Mouse (Mus musculus) stomach, embryonic 16.5 days (tissue): ENCODE data around the gene Lysmd1. TPM values are rescaled to one million over a fixed set of nuclear protein-coding genes. Genes with fewer than 3 reads are reported as not detected.
"Not testable (repeated sequence)": the region's sequence is repeated elsewhere in the genome, so short reads cannot be mapped to it uniquely, and the experiment has no call there.

ENCODE experiments used
- ATAC-seq: fragments of 200-750 bp; cut with Nextera tagmentation; 2 replicates; pipeline ENCODE4 v1.8.0; 2017; ENCODE audit warnings: moderate number of reproducible peaks, moderate TSS enrichment; ENCODE audit not compliant: insufficient read depth, low FRiP score
- H3K27ac ChIP-seq: fragments of 300-500 bp; sonication (generic); 2 replicates; pipeline ENCODE4 v1.5.1; 2014; ENCODE audit warnings: low read length
- H3K27me3 ChIP-seq: fragments of 300-500 bp; sonication (generic); 2 replicates; pipeline ENCODE4 v1.6.1; 2014; ENCODE audit warnings: low read length, control low read depth, mixed read lengths; ENCODE audit not compliant: control insufficient read depth, insufficient read depth
- H3K36me3 ChIP-seq: fragments of 300-500 bp; sonication (generic); 2 replicates; pipeline ENCODE4 v1.6.1; 2014; ENCODE audit warnings: low read length; ENCODE audit not compliant: control insufficient read depth, insufficient read depth
- H3K4me1 ChIP-seq: fragments of 300-500 bp; sonication (generic); 2 replicates; pipeline ENCODE4 v1.6.1; 2014; ENCODE audit warnings: low read length, control low read depth, mixed read lengths; ENCODE audit not compliant: control insufficient read depth, insufficient read depth
- H3K4me2 ChIP-seq: fragments of 300-500 bp; sonication (generic); 2 replicates; pipeline ENCODE4 v1.6.1; 2014; ENCODE audit warnings: low read depth, low read length, mixed read lengths
- H3K4me3 ChIP-seq: fragments of 300-500 bp; sonication (generic); replicated peaks from 2 replicates; pipeline ENCODE4 v1.5.1; 2014; ENCODE audit warnings: mild to moderate bottlenecking, low read length
- H3K9ac ChIP-seq: fragments of 300-500 bp; sonication (generic); 2 replicates; pipeline ENCODE4 v1.6.1; 2014; ENCODE audit warnings: low read length
- H3K9me3 ChIP-seq: fragments of 300-500 bp; sonication (generic); replicated peaks from 2 replicates; pipeline ENCODE4 v1.6.1; 2016; ENCODE audit warnings: low read length, control low read depth; ENCODE audit not compliant: control insufficient read depth
- WGBS: fragments of 180-500 bp; shearing (Covaris S2); extraction: QIAGEN DNeasy Blood & Tissue Kit; methylation state at CpG from one replicate; pipeline ENCODE4 v1.1.7; 2014; 5-methylcytosine and 5-hydroxymethylcytosine counted together
- polyA plus RNA-seq: library from polyadenylated mRNA; unstranded; fragments of >200 nt; fragmentation: Nextera tagmentation; extraction: Ambion mirVana; gene quantifications from 2 replicates; pipeline ENCODE4 v1.2.1, GENCODE M21; 2015

Gene Lysmd1
- polyA plus RNA-seq, 1 experiment from 2014 or later, result 13.7 TPM

GRCm38 (mm10) chr3:95110911-95111726, 22.8 kb upstream of the Lysmd1 start, which contains the start of gene Vps72:
Gene Vps72, plus strand, starts transcription at chr3:95111022.
- WGBS, result under 1% methylated on average over 53 of the region's 54 CpGs
- peak; percentile 75 for ATAC-seq
- H3K36me3 ChIP-seq, result 0 out of 2 replicates have a peak, but pooled peaks cover 8% of the 10 kb centered on the region
- H3K27ac ChIP-seq, result peak within 1 kb of the TSS; percentile 99
- no peaks in the 10 kb centered on the region for H3K27me3 ChIP-seq
- peak within 1 kb of the TSS; percentile 95 for H3K9ac ChIP-seq
- peaks cover 8% of the 10 kb centered on the region for H3K4me1 ChIP-seq
- peak within 1 kb of the TSS; percentile 67 for H3K4me2 ChIP-seq
- H3K4me3 ChIP-seq, result peak within 1 kb of the TSS; percentile 86
- H3K9me3 ChIP-seq, result no peaks in the 10 kb centered on the region

DNA sequence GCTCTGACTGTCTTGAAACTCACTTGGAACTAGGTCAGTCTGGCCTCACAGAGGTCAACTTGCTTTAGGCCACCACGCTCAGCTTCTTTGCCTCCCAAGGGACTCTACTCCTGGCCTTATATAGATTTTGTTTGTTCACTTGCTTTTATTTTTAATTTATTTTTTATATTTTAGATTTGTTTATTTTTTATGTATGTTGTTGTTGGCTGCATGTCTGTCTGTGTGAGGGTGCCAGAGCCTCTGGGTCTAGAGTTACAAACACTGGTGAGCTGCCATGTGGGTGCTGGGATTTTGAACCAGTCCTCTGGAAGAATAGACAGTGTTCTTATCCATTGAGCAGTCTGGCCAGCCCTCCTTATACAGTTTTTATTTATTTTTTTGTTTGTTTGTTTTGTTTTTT, 21.1 kb upstream of the Lysmd1 start:
- H3K4me1 ChIP-seq, result peaks cover 8% of the 10 kb centered on the region
- no peak overlapping the region for H3K9ac ChIP-seq
- H3K9me3 ChIP-seq, result no peaks in the 10 kb centered on the region
- H3K27me3 ChIP-seq, result no peaks in the 10 kb centered on the region
- no peak for ATAC-seq
- no peak overlapping the region for H3K4me2 ChIP-seq
- H3K36me3 ChIP-seq, result 0 out of 2 replicates have a peak, but pooled peaks cover 9% of the 10 kb centered on the region
- 89% methylated on average over 1 of the region's 1 CpGs for WGBS
- H3K4me3 ChIP-seq, result no peak overlapping the region
- no peak overlapping the region for H3K27ac ChIP-seq

- Histone ChIP-seq H3K4me1 (no peaks in the 10 kb centered on the region), H3K9ac (no peak overlapping the region), H3K9me3 (no peaks in the 10 kb centered on the region), H3K27me3 (no peaks in the 10 kb centered on the region), H3K4me3 (no peak overlapping the region), H3K36me3 (peaks cover 32% of the 10 kb centered on the region; the same call in 1 of the 2 replicates), H3K27ac (no peak overlapping the region), H3K4me2 (no peak overlapping the region)
- WGBS, result 87% methylated on average over 2 of the region's 2 CpGs
- no peak for ATAC-seq
These were observed 16.1 kb upstream of the Lysmd1 start for GRCm38 (mm10) chr3:95117751-95118150.

- Histone ChIP-seq H3K9me3 (no peaks in the 10 kb centered on the region), H3K27ac (0 out of 2 replicates have a peak overlapping the region, but pooled peaks have one; percentile 3), H3K36me3 (peaks cover 23% of the 10 kb centered on the region; the same call in 1 of the 2 replicates), H3K27me3 (no peaks in the 10 kb centered on the region), H3K9ac (no peak overlapping the region), H3K4me2 (no peak overlapping the region), H3K4me1 (peaks cover 11% of the 10 kb centered on the region), H3K4me3 (no peak overlapping the region)
- WGBS, result 60% methylated on average over 6 of the region's 6 CpGs
- ATAC-seq, result peak; percentile 19; the same call in 1 of the 2 replicates
These were observed 12.3 kb upstream of the Lysmd1 start for GRCm38 (mm10) chr3:95121580-95121979.

DNA sequence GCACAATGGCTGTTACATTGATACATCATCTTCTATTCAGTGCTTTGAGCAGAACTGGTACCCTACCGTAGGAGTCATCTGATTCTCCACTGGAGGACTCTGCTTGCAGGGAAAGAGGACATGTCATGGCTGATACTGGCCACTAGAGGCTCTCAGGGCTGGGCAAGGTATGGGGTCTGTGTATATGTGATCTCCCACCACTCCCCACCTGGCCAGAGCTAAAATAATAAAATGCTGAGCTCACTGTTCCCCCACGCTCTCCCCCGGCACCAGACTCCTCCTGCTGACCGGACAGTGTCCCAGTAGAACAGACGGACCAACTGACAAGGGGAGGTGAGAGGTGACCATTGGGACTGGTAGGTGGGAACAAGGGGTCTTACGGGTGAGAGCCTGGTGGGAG, 9.6 kb upstream of the Lysmd1 start, which contains the start of gene Tmod4:
Gene Tmod4 (plus strand): TSS at position 231 of the 400 bp plus-strand sequence.
- Histone ChIP-seq H3K9me3 (no peaks in the 10 kb centered on the region), H3K9ac (no peak within 1 kb of the TSS), H3K4me1 (peaks cover 11% of the 10 kb centered on the region), H3K36me3 (peaks cover 19% of the 10 kb centered on the region; the same call in 1 of the 2 replicates), H3K27ac (peak within 1 kb of the TSS; percentile 53), H3K4me3 (no peak within 1 kb of the TSS), H3K27me3 (no peaks in the 10 kb centered on the region), H3K4me2 (no peak within 1 kb of the TSS)
- WGBS, result 41% methylated on average over 6 of the region's 6 CpGs
- ATAC-seq, result no peak

DNA sequence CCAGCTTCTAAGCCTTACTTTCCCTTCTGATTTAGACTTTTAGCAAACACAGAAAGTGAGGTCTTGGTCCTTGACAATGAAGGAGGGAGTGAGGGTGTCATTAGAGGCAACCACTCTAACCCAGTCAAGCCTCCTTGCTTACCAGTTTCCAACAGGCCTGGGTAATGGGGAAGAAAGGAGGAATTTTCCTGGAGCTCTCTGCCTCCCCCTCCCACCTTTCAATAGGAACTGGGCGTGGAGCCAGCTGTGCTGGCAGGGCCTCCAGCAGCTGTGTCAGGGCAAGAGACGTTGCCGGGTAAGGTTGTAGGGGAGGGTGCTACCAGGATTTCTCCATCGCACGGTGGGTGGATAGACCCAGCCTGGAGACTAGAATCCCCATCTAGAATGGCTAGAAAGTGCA, 8.9 kb upstream of the Lysmd1 start:
- peaks cover 11% of the 10 kb centered on the region; the same call in 1 of the 2 replicates for H3K36me3 ChIP-seq
- peak overlapping the region; percentile 53 for H3K27ac ChIP-seq
- H3K4me1 ChIP-seq, result peaks cover 11% of the 10 kb centered on the region
- no peaks in the 10 kb centered on the region for H3K9me3 ChIP-seq
- no peaks in the 10 kb centered on the region for H3K27me3 ChIP-seq
- no peak overlapping the region for H3K4me3 ChIP-seq
- H3K9ac ChIP-seq, result no peak overlapping the region
- H3K4me2 ChIP-seq, result no peak overlapping the region
- ATAC-seq, result peak; percentile 54; the same call in 1 of the 2 replicates
- 13% methylated on average over 5 of the region's 5 CpGs for WGBS

GRCm38 (mm10) chr3:95129226-95129651, 4.6 kb upstream of the Lysmd1 start:
- WGBS, result 36% methylated on average over 6 of the region's 6 CpGs
- Histone ChIP-seq H3K27me3 (no peaks in the 10 kb centered on the region), H3K9me3 (no peaks in the 10 kb centered on the region), H3K4me2 (no peak overlapping the region), H3K27ac (no peak overlapping the region), H3K4me1 (peaks cover 15% of the 10 kb centered on the region), H3K9ac (no peak overlapping the region), H3K36me3 (no peaks in the 10 kb centered on the region), H3K4me3 (no peak overlapping the region)
- ATAC-seq, result no peak

DNA sequence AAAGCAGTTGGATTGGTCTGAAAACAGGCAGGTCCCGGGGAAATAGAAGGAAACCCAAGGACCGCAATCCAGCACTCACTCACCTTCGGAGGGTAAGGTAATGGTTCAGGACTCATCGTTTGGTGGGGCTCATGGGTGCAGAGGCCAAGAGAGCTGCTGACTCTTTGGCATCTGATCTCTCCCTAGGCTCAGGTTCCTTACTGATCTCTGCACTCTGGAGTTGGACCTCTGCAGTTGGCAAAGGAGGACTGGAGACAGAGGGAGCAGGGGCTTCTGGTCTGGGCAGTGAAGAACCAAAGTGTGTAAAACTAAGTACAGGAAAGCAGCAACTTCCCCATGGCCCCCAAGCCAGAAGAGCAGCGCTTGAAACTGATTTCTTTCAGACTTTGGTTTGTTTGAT, 3.8 kb upstream of the Lysmd1 start:
- WGBS, result 80% methylated on average over 5 of the region's 5 CpGs
- Histone ChIP-seq H3K9ac (no peak overlapping the region), H3K4me1 (peaks cover 10% of the 10 kb centered on the region), H3K27ac (no peak overlapping the region), H3K27me3 (no peaks in the 10 kb centered on the region), H3K36me3 (no peaks in the 10 kb centered on the region), H3K9me3 (no peaks in the 10 kb centered on the region), H3K4me3 (no peak overlapping the region), H3K4me2 (no peak overlapping the region)
- no peak for ATAC-seq

- not testable (repeated sequence) for H3K9me3 ChIP-seq, H3K27me3 ChIP-seq, H3K4me3 ChIP-seq, H3K9ac ChIP-seq, ATAC-seq, H3K4me2 ChIP-seq, H3K36me3 ChIP-seq, H3K27ac ChIP-seq
- WGBS, result 93% methylated on average over 2 of the region's 2 CpGs
- H3K4me1 ChIP-seq, result peaks cover 12% of the 10 kb centered on the region
These were observed 1.5 kb upstream of the Lysmd1 start for GRCm38 (mm10) chr3:95132389-95132788.
